Mouse (Mus musculus) thymus, adult 2 months (tissue): Measurements from ENCODE around the gene H60b.

Source experiments
- CTCF ChIP-seq: fragments of 200-500 bp; IDR thresholded peaks from 2 replicates; pipeline ENCODE4 v1.5.1; 2012; ENCODE audit warnings: mild to moderate bottlenecking, control low read depth, low read length, moderate library complexity, borderline replicate concordance; ENCODE audit not compliant: control insufficient read depth, poor library complexity, insufficient read depth; ENCODE audit errors: extremely low read depth
- POLR2A ChIP-seq: fragments of 200-500 bp; IDR thresholded peaks from 2 replicates; pipeline ENCODE4 v1.6.1; 2012; ENCODE audit warnings: mild to moderate bottlenecking, low read length, control low read depth, moderate library complexity; ENCODE audit not compliant: control insufficient read depth, poor library complexity, insufficient read depth; ENCODE audit errors: extremely low read depth

DNA sequence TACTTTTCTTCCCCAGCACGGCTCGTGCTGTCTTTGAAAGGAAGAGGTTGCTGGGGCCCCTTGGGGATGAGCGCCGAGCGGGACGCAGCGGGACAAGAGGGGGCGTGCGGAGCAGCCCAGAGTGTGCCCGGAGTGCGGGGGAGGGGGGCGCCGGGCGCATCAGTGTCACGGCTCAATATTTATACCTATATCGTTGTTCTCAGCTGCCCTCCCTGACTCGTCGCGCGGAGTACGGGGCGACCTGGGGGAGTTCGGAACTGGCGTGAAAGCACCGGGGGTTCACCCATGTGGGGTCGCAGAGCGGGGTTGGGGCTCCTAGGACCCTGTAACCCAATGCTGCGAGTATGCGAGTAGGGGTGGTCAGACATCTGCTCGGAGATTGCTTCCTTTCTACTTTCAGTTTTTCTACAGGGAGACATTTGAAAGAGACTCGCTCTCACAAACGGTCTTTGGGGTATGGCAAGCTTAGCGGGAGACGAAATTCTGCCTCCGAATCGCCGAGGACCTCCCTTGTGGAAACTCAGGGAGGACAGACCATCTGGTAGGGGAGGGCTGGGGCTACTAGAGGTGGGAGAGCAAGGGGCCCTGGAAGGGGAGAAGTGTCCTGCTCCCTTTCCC is 9.2 kb upstream of the H60b start, which contains the start of gene E030030I06Rik:
- TF ChIP-seq CTCF, result no peak
- TF ChIP-seq POLR2A, result no peak
